Mouse (Mus musculus): ENCODE data around the gene Fam174b. TPM values are rescaled to one million over a fixed set of nuclear protein-coding genes. Genes with fewer than 3 reads are reported as not detected.

Gene Fam174b
- polyA plus RNA-seq, 1 experiment, result 23.7 TPM

DNA sequence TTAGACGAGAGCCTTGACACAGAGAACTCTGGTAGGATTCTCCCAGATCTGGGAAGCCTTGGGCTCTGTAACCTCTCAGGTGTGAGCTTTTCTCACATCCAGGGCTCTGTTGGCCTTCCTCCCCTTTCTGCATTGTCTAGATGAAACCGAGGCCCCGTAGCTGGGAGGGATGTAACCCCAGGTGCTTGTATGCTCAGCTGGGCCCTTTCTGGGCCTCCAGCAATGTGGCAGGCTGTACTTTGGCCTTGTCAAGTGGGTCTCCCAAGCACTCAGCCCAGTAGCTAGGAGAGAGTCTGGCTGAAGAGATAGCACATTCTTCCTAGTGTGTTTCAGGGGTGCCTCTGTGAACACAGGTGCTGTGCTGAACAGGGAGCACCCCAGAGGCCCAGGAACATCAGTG is 7.4 kb downstream of the Fam174b start:
- Histone ChIP-seq H3K4me3 (ENCODE audit: insufficient read depth, low read length) (no peak overlapping the region), H3K4me1 (ENCODE audit: control insufficient read depth, insufficient read depth, low read length) (peaks cover 4% of the 10 kb centered on the region; the same call in 1 of the 2 replicates)
- TF ChIP-seq POLR2A (IDR thresholded peaks at IDR 0.05; ENCODE audit: extremely low read depth, insufficient read depth, low read length) (no peak), CTCF (IDR thresholded peaks at IDR 0.05; ENCODE audit: extremely low read depth, insufficient read depth, low read length) (no peak)

DNA sequence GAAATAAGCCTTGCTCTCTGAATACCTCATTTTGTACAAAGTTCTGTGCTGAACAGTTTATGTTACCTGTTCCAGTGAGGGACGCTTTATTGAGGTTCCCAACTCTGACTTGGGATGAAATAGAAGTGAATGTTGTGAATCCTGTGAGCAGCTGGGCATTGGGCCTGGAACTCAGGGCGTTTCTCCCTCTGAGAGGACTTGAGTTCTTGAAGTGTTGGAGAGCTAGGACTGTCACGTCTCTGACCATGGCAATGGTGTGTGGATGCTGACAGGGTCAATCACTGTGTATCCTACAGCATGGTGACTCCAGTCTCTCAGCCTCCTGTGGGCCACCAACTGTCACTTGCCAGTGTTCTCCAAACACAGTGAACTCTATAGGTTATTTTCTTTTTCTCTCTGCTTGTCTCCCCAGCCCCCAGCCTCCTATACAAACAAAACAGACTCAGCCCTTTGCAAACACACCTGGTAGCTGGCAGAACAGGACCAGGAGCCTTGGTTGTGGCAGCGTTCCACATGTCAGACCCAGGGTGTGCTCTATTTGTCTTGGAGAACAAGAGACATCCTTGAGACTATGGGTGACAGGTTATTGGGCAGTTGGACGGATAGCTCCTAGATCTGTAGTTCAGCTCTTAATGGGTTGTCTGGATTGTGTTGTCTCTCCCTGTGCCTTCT is 8.5 kb downstream of the Fam174b start:
- H3K4me3 ChIP-seq (ENCODE audit: insufficient read depth, low read length), result no peak overlapping the region
- TF ChIP-seq POLR2A (IDR thresholded peaks at IDR 0.05; ENCODE audit: extremely low read depth, insufficient read depth, low read length) (no peak), CTCF (IDR thresholded peaks at IDR 0.05; ENCODE audit: extremely low read depth, insufficient read depth, low read length) (no peak)
- H3K4me1 ChIP-seq (ENCODE audit: control insufficient read depth, insufficient read depth, low read length), result peaks cover 2% of the 10 kb centered on the region; the same call in 1 of the 2 replicates
- H3K27ac ChIP-seq (ENCODE audit: insufficient read depth, low read length), result no peak overlapping the region

More for the DNA sequence above, 7.4 kb downstream of the Fam174b start:
- H3K27ac ChIP-seq (ENCODE audit: insufficient read depth, low read length), result no peak overlapping the region

- Histone ChIP-seq H3K27ac (ENCODE audit: insufficient read depth, low read length) (no peak overlapping the region), H3K4me3 (ENCODE audit: insufficient read depth, low read length) (no peak overlapping the region), H3K4me1 (ENCODE audit: control insufficient read depth, insufficient read depth, low read length) (peaks cover 2% of the 10 kb centered on the region; the same call in 1 of the 2 replicates)
- TF ChIP-seq POLR2A (IDR thresholded peaks at IDR 0.05; ENCODE audit: extremely low read depth, insufficient read depth, low read length) (no peak), CTCF (IDR thresholded peaks at IDR 0.05; ENCODE audit: extremely low read depth, insufficient read depth, low read length) (peak; percentile 29; the same call in 1 of the 2 replicates)
Measured at GRCm38 (mm10) chr7:73749339-73749738, 9.2 kb downstream of the Fam174b start.

- no peak for TF ChIP-seq CTCF (IDR thresholded peaks at IDR 0.05; ENCODE audit: extremely low read depth, insufficient read depth, low read length)
- no peak for TF ChIP-seq POLR2A (IDR thresholded peaks at IDR 0.05; ENCODE audit: extremely low read depth, insufficient read depth, low read length)
- H3K27ac ChIP-seq (ENCODE audit: insufficient read depth, low read length), result no peak overlapping the region
- H3K4me1 ChIP-seq (ENCODE audit: control insufficient read depth, insufficient read depth, low read length), result no peaks in the 10 kb centered on the region
- H3K4me3 ChIP-seq (ENCODE audit: insufficient read depth, low read length), result no peak overlapping the region
Measured at GRCm38 (mm10) chr7:73749983-73750382, 9.9 kb downstream of the Fam174b start.

DNA sequence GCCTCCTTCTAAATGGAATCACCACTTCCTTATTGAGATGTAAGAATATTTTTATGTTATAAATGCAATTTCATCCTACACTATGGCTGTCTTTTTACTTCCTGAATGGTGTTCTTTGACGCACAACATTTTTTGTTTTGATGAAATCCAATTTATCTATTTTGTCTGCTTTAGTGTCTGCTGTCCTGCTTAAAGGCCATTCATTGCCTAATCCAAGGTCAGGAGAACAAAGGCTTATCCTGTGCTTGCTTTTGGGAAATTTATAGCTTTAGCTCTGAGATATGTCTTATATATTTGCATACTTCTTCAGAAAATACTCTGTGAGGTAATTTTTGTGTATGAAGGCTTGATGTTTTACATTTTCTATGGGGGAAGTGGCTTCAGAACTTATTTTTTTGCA is 13.5 kb downstream of the Fam174b start:
- no peak overlapping the region for H3K27ac ChIP-seq (ENCODE audit: insufficient read depth, low read length)
- TF ChIP-seq POLR2A (IDR thresholded peaks at IDR 0.05; ENCODE audit: extremely low read depth, insufficient read depth, low read length) (no peak), CTCF (IDR thresholded peaks at IDR 0.05; ENCODE audit: extremely low read depth, insufficient read depth, low read length) (no peak)
- H3K4me1 ChIP-seq (ENCODE audit: control insufficient read depth, insufficient read depth, low read length), result no peaks in the 10 kb centered on the region
- H3K4me3 ChIP-seq (ENCODE audit: insufficient read depth, low read length), result no peak overlapping the region

- H3K4me1 ChIP-seq (ENCODE audit: control insufficient read depth, insufficient read depth, low read length), result no peaks in the 10 kb centered on the region
- no peak overlapping the region for H3K27ac ChIP-seq (ENCODE audit: insufficient read depth, low read length)
- no peak overlapping the region for H3K4me3 ChIP-seq (ENCODE audit: insufficient read depth, low read length)
- TF ChIP-seq POLR2A (IDR thresholded peaks at IDR 0.05; ENCODE audit: extremely low read depth, insufficient read depth, low read length), result no peak
Measured at GRCm38 (mm10) chr7:73755377-73756110, 15.4 kb downstream of the Fam174b start.

DNA sequence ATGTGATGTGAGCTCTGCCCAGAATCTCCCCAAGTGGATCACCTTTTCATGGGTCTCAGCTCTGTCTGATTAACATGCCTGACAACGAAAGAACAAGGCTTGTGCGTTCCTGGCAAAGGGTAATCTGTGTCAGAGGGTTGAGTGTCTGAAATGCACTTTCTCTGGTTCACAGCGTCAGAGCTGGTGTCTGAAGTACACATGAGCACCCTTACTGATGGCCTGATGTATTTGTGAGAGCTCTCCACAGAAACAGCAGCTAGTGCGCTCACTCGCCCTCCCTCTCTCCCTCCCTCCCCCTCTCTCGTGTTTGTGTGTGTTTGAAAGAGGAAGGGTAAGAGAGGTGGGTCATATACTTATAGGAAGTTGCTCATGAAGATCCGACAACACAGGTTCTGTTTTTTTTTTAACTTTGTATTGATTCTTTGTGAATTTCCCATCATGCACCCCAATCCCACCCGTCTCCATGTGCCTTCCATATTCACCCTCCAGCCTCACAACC is 21.6 kb downstream of the Fam174b start:
- H3K4me3 ChIP-seq (ENCODE audit: insufficient read depth, low read length), result no peak overlapping the region
- no peak overlapping the region for H3K27ac ChIP-seq (ENCODE audit: insufficient read depth, low read length)
- no peaks in the 10 kb centered on the region; the same call in 1 of the 2 replicates for H3K4me1 ChIP-seq (ENCODE audit: control insufficient read depth, insufficient read depth, low read length)
- no peak for TF ChIP-seq POLR2A (IDR thresholded peaks at IDR 0.05; ENCODE audit: extremely low read depth, insufficient read depth, low read length)
- TF ChIP-seq CTCF (IDR thresholded peaks at IDR 0.05; ENCODE audit: extremely low read depth, insufficient read depth, low read length), result no peak

DNA sequence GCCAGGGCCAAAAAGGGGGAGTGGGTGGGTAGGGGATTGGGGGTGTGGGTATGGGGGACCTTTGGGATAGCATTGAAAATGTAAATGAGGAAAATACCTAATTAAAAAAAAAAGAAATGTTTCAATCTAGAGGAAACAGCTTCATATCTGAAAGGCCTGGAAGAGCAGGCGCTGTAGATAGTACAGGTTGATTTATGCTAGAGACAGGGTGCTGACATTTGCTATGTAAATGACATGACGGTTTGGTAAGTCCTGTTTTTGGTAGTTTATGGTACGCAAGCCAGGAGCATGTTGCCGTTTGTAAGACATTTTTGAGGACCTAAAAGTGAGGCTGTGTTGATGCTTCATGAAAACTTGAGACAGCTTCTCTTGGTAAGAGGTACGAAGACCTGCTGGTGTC is 24.6 kb downstream of the Fam174b start:
- Histone ChIP-seq H3K4me3 (ENCODE audit: insufficient read depth, low read length) (no peak overlapping the region), H3K27ac (ENCODE audit: insufficient read depth, low read length) (no peak overlapping the region), H3K4me1 (ENCODE audit: control insufficient read depth, insufficient read depth, low read length) (no peaks in the 10 kb centered on the region; the same call in 1 of the 2 replicates)
- TF ChIP-seq POLR2A (IDR thresholded peaks at IDR 0.05; ENCODE audit: extremely low read depth, insufficient read depth, low read length), result no peak
- TF ChIP-seq CTCF (IDR thresholded peaks at IDR 0.05; ENCODE audit: extremely low read depth, insufficient read depth, low read length), result no peak

- TF ChIP-seq POLR2A (IDR thresholded peaks at IDR 0.05; ENCODE audit: extremely low read depth, insufficient read depth, low read length), result no peak
- no peak for TF ChIP-seq CTCF (IDR thresholded peaks at IDR 0.05; ENCODE audit: extremely low read depth, insufficient read depth, low read length)
Measured at GRCm38 (mm10) chr7:73765186-73765903, 25.2 kb downstream of the Fam174b start.

More at GRCm38 (mm10) chr7:73765186-73765903, 25.2 kb downstream of the Fam174b start:
- Histone ChIP-seq H3K27ac (ENCODE audit: insufficient read depth, low read length) (no peak overlapping the region), H3K4me3 (ENCODE audit: insufficient read depth, low read length) (no peak overlapping the region), H3K4me1 (ENCODE audit: control insufficient read depth, insufficient read depth, low read length) (no peaks in the 10 kb centered on the region; the same call in 1 of the 2 replicates)

All from cortical plate, adult 2 months (tissue).